Mouse (Mus musculus): ENCODE data around the gene Plekhm2.

Plekhm2 gene

GRCm38 (mm10) chr4:141602523-141603223, 62.0 kb downstream of the Plekhm2 start:
- no peak for DNase-seq (ENCODE audit: low read depth)

DNA sequence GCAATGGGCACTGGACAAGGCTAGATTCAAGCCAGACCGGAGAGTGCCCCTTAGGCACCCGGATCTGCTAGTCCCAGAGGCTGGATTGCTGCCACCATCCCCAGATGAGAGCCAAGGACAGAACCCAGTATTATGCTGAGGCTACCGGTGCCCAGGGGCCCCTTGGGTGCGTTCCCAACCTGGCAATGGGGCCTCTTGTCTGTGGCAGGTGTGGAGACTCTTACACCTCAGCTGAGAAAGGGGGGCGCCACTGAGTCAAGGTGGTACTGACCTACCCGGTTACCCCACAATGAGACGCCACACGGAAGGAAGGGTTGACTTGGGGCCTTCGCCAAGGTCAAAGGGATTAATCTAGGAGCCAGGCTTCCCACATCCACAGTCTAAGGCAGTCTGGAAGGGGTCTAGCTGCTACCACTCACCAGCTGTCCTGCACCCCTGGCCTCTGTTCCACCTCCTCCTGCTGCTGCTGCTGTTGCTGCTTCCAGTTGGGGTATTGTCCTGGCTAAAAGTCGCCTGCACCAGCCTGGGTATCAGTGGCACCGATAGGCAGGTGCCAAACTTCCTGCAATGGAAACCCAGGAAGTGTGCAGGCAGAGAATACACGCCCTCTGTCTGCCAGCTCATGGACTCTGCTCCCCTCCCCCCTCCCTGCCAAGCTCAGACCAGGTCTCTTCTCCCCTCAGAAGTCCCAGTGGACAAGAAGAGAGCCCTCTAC, 63.4 kb downstream of the Plekhm2 start:
- no peak for DNase-seq (ENCODE audit: low read depth)

DNA sequence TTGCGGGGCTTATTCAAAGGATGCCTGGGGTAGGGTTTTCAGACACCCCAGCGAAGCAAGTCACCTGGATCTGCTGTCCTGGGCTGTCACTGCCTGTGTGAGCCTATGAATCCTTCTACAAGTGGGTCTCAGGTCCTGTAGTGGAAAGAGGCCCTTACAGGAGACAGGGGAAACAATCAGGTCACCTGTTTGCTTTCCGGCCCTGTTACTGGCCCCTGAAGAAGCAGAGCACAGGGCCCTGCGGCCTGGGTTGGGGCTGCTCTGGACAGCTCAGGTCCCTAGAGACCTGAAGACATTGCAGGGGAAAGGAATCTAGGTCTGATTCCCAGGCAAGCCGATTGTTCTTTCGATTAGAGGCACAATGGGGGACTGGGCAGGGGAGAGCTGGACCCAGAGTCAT, 64.3 kb downstream of the Plekhm2 start:
- DNase-seq (ENCODE audit: low read depth), result no peak

- no peak for DNase-seq (ENCODE audit: low read depth)
These were observed 65.2 kb downstream of the Plekhm2 start for GRCm38 (mm10) chr4:141599251-141600141.

- no peak for DNase-seq (ENCODE audit: low read depth)
These were observed 65.8 kb downstream of the Plekhm2 start for GRCm38 (mm10) chr4:141598894-141599250.

DNA sequence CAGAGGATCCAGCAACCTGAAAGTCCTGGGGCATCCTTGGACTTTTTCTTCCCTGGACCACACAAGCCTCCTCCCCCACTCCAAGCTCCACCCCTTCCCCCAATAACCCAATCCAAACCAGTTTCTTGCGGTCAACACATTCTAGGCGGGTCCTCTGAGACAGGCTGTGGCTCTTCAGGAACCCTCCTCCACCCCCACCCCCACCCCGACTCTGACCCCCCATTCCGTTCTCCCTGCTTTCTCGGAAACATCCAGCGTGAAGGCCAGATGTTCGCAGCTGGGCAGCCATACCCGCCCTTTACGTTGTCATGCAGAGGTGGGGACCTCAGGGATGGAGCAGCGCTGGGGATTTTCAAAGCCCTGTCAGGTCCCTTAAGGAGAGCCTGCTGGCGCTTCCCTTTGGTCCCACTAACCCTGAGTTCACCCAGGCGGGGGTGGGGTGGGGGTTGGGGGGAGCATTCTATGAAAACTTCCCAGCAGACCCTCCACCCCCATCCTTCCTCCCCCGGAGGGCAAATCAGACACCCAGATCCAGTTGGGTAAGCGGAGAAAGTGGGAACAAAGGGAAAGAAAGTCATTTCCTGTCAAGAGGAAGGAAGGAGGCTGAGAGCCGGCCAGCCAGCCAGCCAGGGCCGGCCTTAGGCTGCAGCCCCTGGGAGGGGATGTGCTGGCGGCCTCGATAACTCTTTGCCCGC, 66.4 kb downstream of the Plekhm2 start:
- no peak for DNase-seq (ENCODE audit: low read depth)

- DNase-seq (ENCODE audit: low read depth), result no peak
These were observed 67.9 kb downstream of the Plekhm2 start for GRCm38 (mm10) chr4:141596700-141597328.

DNA sequence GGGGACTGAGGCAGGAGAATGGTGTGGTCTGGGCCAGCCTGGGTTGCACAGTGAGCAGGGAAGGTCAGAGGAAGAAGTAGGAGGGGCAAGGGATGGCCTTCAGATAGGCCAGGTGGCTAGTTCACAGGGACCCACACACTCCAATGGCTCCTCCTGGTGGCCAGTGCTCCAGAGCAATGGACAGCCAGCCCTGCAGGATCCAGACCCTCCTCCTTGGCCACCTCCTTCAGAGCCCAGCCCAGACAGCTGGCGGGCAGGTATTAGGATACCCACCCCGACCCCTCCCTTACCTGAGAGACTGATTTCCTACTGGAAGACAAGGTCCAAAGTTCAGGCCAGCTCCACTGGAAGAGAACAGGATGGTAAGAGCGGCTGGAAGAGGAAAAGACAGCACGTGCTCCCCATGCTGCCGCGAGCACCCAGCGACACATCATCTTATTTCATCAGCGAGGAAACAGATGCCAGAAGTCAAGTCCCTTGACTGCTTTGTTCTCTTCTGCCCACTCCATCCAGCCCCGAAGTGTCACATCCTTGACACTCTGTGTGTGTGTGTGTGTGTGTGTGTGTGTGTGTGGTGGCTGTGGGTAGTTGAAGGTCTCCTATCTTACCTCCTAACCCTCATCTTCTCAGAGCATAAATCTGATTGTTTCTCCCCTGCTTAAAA, 69.0 kb downstream of the Plekhm2 start:
- DNase-seq (ENCODE audit: low read depth), result no peak

DNA sequence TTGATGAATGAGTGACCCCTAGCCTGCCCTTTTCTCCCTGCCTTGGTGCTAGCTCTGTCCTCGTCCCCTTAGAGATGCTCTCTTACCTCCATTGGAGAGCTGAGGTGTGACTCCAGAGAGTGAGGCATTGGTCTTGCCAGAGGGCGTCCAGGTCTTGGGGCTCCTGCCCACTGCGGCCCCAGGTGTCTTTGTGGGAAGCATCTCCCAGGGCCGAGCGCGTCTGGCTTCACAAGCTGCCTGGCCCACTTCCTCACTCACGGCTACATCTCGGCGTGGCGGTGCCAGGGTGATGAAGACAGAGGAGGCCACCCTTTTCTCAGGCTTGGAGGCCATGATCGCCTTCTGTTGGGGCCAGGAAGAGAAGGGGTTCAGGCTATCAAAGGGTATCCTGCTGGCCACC, 69.6 kb downstream of the Plekhm2 start:
- DNase-seq (ENCODE audit: low read depth), result no peak

- DNase-seq (ENCODE audit: low read depth), result no peak
These were observed 73.2 kb downstream of the Plekhm2 start for GRCm38 (mm10) chr4:141591547-141591946.

DNA sequence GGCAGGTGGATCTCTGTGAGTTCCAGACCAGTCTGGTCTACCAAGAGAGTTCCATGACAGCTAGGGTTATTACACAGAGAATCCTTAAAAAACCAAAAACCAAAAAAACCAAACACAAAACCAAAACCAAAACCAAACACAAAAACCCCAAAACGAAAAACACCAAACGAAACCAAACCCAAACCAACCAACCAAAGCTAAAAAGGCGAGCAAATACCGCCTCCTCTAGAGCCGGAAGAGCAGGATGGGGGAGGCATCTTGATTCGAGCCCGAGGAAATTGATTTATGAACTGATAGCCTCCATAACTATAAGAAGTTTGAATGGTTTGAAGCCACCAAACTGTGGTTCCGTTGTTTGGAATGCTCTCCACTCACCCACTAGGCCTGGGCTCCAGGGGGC, 80.8 kb downstream of the Plekhm2 start:
- no peak for DNase-seq (ENCODE audit: low read depth)

DNA sequence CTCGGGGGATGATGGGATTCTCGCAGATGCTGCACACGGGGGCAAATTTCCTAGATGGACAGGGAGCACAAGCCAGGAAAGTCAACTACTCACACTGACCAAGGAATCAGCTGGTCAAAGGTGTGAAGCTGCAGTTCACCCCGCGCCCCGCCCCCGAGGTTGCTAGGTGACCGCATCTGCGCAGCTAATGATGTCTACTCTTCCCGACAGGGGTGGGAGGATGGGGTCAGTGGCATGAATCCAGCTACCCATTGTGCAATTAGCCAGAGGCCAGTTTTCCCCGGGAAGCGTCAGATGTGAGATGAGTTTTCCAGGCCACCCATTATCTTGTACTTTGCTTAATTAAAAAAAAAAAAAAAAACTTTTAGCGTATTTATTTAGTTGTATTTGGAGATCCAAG, 83.6 kb downstream of the Plekhm2 start:
- DNase-seq (ENCODE audit: low read depth), result no peak

GRCm38 (mm10) chr4:141578833-141579232, 85.9 kb downstream of the Plekhm2 start:
- DNase-seq (ENCODE audit: low read depth), result no peak

GRCm38 (mm10) chr4:141576877-141577276, 87.8 kb downstream of the Plekhm2 start:
- DNase-seq (ENCODE audit: low read depth), result no peak

GRCm38 (mm10) chr4:141576404-141576803, 88.3 kb downstream of the Plekhm2 start:
- no peak for DNase-seq (ENCODE audit: low read depth)
